Mouse (Mus musculus) MN1 (cell line): Measurements from ENCODE around the gene Tulp2.
"Not testable (repeated sequence)": the region's sequence is repeated elsewhere in the genome, so short reads cannot be mapped to it uniquely, and the experiment has no call there.

Experiments used
- DNase-seq: peaks from one replicate; pipeline ENCODE4 v3.0.0-alpha.2; 2016; ENCODE audit warnings: low spot score

The Tulp2 gene

DNA sequence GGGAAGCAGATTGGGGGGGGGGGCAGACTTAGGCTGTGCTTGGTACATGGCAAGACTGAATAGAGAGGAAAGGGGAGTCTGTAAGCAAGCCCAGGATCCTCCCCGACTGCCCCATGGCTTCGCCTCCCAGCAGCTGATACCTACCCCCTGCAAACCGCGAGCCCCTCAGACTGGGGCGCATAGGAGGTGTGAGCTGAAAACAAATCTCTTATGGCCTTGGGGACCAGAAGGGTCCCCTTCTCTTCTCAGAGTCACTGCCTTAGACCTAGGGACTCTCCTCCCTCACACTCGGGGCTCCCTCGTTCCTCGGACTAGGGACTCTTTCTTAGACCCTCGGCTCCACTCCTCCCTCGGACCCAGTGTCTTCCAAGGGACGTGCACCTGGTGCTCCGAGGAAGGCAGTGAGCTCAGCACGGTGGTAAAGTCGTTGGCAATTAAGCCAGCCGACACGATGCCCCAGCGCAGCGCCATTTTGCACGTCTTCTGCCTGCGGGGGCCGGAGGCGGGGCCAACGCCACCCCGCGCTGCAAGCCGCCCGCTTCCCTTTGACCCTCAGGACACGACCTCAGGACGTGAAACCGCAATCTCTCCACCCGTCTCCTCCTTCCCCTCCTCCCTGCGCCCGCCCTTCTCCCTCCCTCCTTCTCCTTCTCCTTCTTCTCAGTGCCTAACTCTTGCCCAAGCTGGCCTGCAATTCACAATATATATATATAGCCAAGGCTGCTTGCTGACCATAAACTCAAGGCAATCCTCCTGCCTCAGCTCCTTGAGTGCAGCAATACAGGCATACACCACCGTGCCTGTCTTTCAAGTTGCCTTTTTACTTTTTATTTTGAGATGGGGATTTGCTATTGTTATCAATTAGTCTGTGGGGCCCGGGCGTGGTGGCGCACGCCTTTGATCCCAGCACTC lies 6.9 kb downstream of the Tulp2 start, which contains the start of gene Dhdh:
Gene Dhdh (minus strand): TSS at position 513 of the 912 bp plus-strand sequence.
- no peak for DNase-seq

DNA sequence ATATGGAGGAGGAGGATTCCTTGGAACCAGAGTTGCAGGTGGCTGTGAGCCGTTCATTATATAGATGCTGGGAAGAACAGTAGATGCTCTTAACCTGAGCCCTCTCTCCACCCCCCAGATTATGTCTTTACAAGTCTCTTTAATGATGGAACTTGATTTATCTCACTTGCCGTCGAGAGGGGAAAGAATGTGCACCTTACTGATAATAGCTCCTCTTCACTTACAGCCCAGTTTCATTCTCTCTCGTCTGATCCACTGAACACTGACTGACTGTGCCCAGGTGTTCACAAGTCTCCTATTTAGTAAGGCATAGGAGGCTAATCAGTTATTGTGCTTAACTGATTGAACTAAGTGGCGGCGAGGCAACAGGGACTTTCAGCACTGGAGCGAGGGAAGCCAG lies 7.9 kb downstream of the Tulp2 start:
- no peak for DNase-seq

DNA sequence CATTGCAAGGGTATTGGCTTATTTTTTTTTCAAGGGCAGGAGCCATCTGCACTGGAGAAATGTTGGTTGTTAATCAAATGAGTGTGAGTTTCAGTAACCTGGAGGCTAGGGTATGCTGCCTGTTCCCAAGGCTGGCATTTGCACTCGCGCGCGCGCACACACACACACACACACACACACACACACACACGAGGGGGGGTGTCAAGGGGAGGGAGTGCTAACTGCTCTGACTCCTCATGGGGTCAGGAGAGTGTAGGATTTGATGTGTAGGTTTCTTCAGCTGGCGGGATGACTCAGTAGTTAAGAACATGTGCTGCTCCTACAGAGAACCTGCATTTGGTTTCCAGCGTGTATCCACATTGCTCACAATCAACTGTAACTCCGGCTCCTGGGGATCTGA lies 9.1 kb downstream of the Tulp2 start:
- peak; percentile 58 for DNase-seq

DNA sequence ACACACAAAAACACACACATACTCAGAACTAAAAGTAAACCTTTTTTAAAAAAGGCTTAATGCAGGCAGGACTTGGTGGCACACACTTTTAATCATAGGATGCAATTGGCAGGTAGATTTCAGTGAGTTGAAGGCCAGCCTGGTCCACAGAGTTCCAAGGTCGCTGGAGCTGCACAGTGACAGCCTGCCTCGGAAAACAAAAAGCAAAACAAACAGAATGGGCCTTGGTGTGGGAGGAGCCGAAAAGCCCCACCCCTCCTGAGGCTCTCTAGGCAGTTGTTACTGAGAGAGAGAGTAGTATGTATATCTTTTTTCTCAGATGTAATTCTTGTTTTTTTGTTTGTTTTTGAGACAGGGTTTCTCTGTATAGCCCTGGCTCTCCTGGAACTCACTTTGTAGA lies 9.6 kb downstream of the Tulp2 start:
- DNase-seq, result no peak

DNA sequence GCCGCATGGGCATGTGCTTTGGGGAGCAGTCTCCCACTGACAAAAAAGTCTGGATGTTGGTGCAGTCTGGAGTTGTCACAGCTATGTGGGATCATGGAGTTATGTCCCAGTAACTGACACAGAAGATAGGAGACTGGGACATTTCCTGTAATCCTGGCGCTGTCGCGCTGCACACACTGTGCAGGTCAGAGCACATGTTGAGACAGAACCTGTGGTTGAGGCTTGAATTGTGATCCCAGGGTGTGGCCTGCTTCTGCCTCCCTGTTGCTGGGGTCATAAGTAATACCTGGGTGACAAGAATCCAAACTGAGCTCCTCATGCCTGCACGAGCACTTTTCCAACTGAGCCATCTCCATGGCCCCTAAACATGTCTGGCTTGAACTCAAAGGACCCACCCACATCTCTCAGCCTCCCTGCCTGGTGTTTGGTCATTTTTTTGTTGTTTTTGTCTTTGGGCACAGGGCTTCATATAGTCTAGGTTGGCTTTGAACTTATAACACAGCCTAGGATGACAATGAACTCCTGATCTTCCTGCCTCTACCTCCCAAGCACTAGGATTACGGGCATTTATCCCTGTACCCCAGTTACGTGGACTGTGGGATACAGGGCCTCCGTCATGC lies 10.7 kb downstream of the Tulp2 start:
- DNase-seq, result no peak

DNA sequence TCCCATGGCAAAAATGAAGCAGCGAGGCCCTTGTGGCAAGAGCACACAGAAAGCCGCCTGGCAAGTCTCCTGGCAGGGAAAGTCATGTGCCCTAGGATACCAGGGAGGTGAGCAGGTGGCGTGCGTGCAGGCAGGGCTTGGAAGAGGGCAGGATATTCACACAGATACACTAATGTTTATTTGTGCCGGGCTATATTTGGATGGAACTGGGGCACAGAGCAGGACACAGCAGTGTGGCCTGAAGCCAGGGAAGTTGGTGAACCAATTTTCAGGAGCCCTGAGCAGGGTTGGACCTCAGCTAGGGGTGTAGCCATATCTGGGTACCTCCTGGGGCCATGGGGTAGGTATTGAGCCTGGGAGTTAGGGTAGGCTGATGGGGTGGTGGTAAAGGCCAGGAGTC lies 11.3 kb downstream of the Tulp2 start:
- no peak for DNase-seq

DNA sequence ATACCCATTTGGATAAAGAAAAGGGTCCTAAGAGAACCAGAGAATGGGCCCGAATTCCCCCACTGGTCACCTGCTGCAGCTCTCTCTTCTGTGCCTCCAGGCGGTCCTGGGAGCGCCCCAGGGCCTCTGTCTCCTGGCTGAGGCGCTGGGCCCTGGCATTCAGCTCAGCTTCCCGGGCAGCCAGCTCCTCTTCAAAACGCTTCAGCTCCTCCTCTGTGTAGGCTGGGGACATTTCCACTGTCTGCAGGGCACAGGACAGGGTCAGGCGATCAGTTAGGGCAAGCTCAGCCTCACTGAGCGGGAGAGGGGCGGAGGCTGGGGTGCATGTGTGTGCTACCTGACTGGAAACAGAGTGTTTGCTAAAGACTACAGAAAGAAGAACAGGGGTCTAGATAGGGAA lies 12.9 kb downstream of the Tulp2 start:
- no peak for DNase-seq

DNA sequence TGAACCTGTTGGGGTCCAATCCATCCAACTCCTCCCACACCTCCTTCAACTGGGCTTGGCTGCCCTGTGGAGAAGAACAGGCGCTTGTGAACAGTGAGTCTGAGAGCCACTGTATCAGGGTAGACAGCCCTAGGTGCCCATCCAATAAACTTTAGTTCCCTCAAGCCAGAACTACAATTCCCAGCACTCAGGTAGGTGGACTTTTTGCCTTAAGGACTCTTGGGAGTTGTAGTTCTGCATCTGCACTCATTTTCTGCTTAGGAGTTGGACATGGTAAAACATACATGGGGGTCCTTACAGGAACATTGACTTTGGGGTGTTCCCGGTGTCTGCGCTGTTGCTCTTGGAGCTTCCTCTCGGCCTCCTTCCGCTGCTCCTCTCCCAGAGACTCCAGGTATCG lies 16.8 kb downstream of the Tulp2 start:
- DNase-seq, result no peak

DNA sequence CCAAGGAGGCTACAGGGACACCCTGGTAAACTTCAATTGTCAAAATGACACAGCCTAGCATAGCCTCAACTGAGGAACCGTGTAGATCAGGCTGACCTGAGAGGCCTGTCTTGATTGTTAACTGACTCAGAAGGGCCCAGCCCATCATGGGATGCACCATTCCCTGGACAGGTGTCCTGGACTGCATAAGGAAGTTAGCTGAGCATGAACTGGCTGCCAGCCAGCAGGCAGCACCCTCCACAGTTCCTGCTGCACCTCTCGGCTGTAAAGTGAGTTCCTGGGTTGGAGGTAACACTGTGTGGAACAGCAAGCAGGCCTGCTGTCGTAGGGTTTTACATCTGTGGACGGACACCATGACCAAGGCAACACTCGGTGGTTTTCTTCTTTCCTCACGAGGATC lies 25.9 kb downstream of the Tulp2 start:
- DNase-seq, result no peak

DNA sequence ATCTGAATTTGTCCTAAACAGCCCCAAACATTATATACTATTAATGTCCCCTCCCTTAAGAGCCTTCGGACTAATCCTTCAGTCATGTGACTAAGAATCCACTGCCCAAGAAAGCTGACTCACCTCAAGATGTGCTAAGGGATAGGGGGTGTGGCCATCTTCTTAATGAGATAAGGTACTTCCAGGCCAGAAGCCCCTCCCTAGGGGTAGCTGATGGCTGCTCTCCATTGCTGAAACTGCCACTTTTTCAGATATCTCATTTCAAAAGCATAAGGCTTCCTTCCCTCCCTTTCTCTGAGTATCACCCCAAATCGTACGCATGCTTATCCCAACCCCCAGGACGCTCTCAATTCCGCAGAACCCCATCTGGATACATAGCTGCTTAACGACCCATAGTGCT lies 26.9 kb downstream of the Tulp2 start:
- no peak for DNase-seq

DNA sequence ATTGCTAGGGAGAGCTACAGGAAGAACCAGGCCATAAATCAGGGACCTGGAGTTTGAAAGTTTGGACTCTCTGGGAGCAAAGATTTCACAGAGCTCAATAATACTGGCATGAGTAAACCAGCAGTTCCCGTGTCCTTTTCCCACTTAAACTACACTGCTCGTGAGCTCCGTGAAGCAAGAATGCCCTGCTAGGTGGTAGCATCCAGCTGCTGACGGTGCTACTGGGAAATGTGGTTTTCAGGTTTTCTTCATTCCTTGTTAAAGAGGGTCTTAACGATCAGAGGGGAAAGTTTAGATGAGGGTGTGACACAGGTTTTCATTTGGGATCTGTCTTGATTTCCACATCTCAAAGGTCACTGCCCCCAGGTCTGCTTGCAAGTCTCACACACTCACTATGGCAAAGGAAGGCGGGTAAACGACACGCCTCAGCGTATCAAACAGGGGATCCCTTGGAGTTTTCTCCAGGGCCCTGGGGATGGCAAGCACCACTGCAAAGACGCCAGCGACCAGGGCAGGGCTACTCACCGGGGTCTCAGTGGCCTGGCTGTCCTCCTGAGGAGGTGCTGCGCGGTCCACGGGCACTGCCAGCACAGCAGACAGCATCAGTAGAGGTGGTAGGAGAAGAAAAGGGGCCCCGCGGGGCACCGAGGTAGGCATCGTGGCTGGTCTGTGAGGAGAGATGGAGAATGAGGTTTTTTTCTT lies 27.7 kb downstream of the Tulp2 start:
- DNase-seq, result no peak

DNA sequence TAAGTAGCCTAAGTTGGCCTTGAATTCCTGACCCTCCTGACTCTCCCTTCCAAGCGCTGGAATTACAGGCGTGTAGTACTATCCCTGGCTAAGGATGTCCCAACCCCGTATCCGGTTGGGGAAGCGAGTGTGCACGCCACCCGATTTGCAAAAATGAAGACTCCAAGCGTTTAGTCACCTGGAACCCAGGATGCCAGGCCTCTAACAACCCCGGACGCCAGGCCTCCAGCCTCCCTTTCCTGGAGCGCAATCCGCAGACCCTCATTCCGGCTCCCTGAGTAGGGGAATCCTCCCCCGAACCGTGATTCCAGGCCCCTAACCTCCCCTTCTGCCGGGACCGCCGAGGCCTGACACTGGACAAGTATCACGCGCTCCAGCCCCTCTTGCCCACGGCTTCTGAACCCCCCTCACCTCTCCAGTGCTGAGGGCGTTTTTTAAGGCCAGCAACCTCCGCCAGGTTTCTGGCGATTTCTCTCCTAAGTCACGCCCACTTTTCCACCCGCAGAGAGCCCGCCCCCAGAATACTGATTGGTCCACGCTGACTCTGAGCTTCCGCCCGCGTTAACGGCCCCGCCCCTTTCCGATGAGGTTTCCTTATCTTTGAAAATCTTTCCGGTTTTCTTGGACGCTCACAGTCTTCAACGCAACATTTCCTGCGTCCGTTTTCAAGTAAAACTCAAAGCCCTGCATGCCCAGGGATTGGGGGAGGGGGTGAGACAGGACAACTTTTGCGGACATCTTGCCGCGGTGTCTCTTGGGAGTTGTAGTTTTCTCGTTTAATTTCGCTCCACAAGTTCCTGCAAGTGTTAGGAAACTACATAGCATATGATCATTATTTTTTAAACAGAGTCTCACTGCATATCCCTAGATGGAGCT lies 28.5 kb downstream of the Tulp2 start, which contains the start of gene Nucb1:
Gene Nucb1 (minus strand): TSS at position 495 of the 876 bp plus-strand sequence.
- peak; percentile 92 for DNase-seq

DNA sequence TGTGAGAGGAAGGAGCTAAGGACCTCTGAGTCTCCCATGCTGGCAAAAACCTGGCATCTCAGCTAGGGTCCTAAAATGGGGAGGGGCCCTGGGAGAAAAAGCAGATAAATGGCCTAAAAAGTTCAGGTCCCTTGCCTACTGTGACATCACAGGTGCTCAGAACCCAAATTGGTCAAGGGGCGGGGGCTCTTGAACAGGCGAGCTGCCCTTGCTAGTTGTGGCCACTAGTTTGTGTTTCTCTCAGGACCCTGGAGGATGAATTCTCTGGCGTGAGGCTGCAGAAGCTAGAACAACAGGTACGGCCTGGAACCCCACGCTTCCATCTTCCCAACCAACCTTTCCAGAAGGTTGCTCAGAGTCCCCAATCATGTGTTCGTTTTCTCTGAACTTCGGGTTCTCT lies 32.7 kb downstream of the Tulp2 start:
- no peak for DNase-seq

DNA sequence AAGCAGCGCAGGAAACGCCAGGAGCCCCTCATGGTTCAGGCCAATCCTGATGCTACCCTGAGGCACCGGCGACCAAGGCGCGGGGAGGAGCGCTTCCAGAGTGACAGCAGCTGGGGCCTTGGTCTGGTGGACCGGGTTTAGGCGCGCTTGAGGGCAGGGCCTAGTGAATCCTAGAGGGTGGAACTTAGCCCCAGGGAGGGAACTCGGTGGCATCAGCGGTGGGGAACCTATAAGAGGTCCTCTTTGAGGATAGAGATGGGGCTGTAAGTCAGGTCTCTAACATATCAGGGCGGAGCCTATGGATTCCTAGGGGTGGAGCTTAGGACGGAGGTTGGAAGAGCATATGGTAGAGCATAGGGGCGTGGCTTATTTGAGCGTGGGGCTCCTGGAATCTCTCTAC lies 33.8 kb downstream of the Tulp2 start:
- DNase-seq, result peak; percentile 55

DNA sequence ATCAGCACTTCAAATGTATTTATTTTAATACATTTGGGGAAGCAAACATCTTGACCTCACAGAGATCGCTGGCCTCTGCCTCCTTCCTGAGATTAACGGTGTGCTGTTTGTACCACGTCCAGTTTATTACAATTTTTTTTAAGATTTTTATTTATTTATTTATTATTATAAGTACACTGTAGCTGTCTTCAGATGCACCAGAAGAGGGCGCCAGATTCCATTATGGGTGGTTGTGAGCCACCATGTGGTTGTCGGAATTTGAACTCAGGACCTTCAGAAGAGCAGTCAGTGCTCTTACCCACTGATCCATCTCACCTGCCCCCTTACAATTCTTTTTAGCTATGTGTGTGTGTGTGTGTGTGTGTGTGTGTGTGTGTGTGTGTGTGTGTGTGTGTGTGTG lies 35.2 kb downstream of the Tulp2 start:
- DNase-seq, result not testable (repeated sequence)

DNA sequence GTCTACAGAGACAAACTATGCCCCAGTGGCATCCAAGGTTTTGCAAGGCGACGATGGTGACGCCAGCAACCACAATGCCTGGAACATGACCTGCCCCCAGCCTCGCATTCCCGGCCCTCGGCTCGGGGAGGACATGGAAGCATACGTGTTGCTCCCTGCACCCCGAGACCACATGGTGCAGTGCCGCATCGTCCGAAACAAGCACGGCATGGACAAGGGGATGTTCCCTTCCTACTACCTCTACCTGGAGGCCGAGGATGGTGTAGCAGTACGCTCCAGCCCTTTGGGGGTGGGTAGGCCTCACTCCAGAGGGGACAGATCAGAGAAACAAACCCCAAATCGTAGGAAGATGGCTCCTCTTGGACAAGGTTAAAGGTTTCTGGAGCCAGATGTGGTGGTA lies 36.9 kb downstream of the Tulp2 start:
- no peak for DNase-seq

DNA sequence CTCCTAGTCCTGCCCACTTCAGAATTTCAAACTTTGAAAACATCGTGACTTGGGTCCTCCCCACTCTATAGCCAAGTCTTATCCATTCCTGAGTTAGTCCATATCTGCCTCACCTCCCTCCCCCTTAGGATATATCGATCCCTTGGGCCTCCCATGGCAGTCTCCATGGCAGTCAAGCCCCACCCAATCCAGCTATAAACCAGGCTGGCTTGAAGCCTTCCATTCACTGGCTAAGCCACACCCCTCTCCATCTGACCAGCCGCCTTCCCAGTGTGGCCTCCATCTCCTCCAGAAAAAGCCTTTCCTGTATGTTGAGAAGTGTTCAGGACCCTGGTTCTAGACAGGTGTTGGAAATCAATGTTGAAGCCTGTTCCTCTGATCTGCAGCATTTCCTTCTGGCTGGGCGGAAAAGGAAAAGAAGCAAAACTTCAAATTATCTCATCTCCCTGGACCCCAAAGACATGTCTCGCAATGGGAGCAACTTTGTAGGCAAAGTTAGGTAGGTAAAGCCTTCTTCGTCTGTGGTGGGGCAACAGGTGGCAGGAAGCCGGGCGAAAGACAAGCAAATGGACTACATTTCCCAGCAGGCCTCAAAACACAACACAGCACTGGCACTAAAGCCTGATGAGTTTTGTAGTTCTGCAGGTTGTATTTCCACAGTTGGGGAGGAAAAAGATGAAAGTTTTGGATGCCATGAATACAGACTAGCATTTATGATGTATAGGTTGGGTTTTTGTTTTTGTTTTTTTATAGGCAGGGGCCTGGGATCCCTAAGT lies 37.9 kb downstream of the Tulp2 start:
- no peak for DNase-seq

DNA sequence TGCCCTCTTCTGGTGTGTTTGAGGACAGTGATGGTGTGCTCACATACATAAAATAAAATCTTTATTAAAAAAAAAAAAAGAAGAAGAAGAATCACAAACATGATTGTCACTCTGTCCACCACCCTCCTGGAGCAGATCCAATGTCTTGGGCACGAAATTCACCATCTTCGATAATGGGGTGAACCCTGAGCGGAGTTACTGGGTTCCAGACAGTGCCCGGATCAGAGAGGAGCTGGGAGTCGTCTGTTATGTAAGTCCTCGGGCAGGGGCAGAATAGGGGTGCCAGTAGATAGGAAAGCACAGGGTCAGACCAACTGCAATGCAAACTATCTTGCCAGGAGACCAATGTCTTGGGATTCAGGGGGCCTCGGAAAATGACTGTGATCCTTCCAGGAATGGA lies 38.9 kb downstream of the Tulp2 start:
- no peak for DNase-seq

DNA sequence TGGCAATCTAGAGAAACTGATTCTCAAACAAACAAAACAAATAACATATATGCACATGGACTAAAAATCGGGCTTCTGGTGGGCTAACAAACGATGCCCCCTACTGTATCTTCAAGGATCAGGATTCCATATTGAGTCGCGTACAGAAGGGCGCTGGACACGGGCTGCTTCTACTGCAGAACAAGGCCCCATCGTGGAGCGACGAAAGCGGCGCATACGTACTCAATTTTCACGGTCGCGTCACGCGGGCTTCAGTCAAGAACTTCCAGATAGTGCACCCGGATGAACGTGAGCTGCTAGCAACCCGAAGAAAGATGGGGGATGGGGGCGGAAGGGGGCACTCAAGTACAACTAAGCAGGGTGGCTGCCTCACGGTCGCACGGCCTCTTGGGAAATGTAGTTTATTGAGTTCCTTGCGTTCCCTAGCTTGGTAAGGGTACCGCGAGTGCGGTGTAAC lies 40.1 kb downstream of the Tulp2 start:
- peak; percentile 88 for DNase-seq

DNA sequence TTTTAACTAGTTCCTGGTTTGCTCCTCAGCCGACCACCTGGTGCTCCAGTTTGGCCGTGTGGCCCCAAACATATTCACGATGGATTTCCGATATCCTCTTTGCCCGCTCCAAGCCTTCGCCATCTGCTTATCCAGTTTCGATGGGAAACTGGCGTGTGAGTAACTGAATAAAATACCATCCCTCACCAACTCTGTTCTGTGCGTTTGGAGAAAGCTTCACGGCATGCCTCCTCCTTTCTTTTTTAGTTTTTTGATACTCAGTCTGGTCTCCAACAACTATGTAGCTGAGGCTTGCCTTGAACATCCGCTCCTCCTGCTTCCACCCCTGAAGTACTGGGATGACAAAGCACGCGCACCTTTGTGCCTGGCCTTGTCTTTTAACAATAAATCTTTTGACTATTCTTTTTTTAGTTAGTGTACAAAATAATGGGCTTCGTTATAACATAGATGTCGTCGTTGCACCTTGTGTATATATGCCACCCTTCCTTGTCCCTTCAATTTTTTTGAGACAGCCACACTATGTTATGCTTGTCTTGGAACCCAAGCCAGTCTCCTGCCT lies 40.6 kb downstream of the Tulp2 start:
- no peak for DNase-seq
